Mouse (Mus musculus) spleen, postnatal 4 days (tissue): ENCODE data around the gene Acsl3.

ENCODE experiments used
- DNase-seq, 2 experiments: peaks; one replicate each; pipeline ENCODE4 v3.0.0; 2022; ENCODE audit warnings: low spot score in 2 of 2

Acsl3 gene

DNA sequence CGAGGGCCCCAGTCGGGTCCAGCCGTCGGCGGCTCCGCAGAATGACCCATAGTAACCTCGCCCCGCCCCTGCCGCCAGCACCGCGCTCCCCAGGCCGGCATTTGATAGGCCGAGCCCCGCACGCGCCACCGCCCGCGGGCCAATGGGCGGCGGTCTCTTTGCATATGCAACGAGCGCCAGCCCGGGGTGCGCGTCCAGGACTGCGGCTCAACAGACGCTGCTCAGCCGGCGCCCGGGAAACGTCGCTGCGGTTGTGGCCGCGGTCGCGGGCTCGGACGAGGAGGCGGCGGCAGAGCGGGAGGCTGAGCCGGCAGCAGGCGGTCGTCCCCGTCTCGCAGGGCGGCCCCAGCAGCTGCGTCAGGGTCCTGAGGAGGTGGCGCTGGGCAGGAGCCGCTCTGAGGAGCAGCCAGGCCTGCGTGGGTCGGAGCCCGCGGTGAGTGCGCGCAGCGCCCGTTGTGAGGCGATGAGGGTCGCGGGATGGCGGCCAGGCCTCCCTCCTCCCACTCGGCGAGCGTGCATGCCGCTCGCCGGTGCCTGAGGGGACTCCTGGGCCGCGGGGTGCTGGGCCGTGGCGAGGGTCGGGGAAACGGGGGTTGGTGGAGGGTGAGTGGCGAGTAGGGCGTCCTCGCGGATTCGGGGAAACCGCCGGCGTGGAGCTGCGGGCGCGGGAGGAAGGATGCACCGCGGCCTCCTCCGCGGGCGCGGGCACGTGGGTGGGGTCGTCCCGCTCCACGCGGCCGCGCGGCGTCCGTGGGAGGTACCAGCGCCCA, at the start of gene Acsl3, which contains the start of gene Utp14b:
Gene Acsl3, plus strand, starts transcription at position 155 of the 770 bp plus-strand sequence.
Gene Utp14b, plus strand, starts transcription at position 368 of the 770 bp plus-strand sequence.
- DNase-seq: peak; percentile 92 to 96

DNA sequence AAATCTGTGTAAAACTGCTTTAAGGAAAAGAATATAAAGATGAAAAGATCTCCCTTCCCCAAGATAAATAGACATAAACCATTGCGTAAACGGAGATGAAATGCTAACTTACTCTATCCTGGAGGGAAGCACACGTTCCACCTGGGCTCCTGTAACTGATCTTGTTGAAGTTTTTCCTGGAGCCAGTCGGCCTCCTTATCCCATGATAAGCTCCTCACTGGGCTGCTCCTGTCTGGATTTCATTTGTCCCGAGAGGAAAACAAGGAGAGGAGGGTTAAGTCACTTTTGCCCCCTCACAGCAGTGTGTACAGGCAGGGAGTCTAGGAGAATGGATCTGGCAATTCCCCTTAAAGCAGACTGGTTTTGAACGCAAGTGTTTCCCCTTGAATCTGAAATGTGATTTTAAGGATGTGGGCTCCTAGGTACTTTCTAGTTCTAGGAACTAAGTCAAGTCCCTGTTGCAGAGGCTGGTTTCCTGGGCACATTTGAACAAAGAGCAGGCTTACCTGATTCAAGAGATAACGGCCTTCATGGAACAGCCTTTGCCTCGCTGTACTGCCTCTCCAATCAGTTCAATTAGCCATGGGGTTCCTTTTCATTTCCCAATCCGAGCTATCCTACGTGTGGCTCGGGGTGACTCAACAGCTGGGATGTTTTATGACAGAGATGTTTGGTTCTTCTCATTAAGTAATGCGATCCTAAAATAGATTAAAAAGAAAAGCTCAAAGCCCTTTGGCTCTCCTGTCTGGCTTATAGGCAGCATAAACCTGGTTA, 48.3 kb upstream of the Acsl3 start:
- DNase-seq: no peak

- DNase-seq: no peak
These were observed 46.6 kb upstream of the Acsl3 start for GRCm38 (mm10) chr1:78611039-78611438.

GRCm38 (mm10) chr1:78612959-78613358, 44.7 kb upstream of the Acsl3 start:
- no peak for DNase-seq

DNA sequence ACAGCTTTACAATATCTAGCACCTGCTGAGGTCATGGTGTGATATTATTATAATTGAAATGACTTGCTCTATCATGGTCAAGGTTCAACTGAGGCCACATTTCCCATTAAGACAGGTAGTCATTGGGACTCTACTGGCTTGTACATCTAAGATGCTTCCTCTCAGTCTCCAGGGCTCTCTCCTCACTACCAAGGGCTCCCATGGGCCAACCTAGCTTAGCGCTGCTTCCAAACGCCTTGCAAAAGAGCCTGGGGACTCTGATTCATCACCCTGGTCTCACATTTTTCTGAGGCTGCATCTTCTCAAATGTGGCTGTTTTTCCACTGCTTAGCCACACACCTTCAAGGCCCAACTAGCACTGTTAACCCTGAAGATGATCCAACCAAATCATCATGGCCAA, 33.3 kb upstream of the Acsl3 start:
- no peak for DNase-seq

DNA sequence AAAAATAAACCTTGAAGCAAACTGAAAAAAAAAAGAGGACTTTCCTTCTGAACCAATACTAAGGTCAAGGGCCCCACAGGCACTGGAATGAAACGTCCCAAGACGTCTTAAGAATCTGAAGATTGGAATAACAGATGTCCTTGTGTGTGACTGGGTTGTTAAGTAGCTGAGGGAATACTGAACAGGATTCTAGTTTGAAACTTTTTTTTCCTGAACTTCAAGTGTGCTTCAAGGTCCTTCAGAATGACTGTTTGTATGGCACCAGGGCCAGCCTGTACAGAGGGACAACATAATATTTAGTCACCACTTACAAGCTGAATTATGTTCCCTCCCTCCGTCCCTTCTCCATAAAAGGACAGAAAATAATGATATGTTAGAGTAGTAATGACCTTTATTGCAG, 23.1 kb upstream of the Acsl3 start:
- no peak for DNase-seq

DNA sequence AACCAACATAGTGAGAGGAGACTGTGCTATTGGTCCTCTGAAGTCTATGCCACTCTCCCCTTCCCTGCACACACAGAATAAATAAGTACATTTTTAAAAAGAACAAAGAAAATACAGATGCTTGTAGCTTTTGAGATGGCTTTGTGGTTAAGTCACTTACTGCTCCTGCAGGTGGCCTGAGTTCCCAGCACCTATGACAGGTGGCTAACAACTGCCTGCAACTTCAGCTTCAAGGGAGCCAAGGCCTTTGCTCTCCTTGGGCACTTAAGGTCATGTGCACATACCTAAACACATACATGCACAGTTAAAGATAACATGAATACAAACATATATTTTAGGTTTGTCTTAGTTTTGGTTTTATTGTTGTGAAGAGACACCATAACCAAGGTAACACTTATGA, 16.8 kb upstream of the Acsl3 start:
- no peak for DNase-seq

DNA sequence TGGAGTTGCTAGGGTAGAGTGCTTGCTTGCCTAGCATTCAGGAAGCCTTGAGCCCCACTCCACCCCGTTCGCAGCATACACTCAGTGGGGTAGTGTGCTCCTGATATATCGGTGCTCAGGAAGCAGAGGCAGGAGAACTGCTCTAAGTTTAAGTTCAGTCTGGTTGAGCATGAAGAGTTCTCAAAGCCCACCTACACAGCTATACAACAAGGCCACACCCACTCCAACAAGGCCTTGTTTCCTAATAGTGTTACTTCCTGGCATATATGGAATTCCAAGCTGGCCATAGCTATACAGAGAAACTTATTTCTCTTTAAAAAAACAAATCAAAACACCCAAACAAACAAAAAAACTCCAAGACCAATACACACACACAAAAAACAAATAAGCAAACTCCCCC, 15.8 kb upstream of the Acsl3 start:
- DNase-seq: no peak

DNA sequence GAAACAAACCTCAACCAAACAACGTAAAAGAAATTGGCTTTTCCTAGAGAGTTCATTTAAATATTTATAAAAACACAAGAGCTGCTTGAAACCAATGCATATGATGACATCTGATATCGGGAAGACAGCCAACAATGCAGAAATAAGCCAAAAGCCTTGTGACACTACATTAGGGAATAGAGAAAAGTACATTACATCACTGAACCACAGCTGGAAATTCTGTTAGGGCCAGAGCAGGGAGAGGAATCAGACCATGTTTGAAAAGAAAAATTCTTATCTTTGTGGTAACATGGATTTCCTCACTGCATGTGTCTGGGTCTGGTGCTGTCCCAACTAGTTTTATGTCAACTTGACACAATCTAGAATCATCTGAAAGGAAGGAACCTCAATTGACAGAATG, 15.4 kb upstream of the Acsl3 start:
- DNase-seq: no peak

- no peak for DNase-seq
These were observed 10.2 kb upstream of the Acsl3 start for GRCm38 (mm10) chr1:78647317-78647885.

- DNase-seq: no peak
These were observed 8.2 kb upstream of the Acsl3 start for GRCm38 (mm10) chr1:78649269-78650061.

- DNase-seq: no peak
These were observed 1.2 kb upstream of the Acsl3 start for GRCm38 (mm10) chr1:78656472-78656871.

DNA sequence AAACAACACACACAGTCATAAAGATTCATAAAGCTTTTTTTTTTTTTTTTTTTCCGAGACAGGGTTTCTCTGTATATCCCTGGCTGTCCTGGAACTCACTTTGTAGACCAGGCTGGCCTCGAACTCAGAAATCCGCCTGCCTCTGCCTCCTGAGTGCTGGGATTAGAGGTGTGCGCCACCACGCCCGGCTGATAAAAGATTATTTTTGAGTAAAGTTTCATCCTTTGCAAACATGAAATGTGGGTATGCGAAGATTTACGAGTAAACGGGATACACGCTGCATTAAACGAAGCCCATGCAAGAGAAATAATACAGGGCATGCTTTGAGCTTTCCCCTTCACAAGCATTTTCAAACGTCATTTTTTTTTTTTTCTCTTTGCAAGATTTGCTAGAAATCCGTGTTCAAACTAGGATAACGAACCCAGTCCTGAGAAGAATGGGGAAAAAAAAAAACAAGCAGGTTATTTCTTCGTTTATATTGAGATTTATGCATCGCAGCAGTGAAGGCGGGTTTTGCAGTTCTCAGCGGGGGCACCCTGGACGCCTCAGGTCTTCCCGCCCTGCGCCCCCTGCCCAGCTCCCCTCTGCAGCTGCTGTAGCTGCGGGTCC, 500 bp upstream of the Acsl3 start:
- DNase-seq: no peak

GRCm38 (mm10) chr1:78658441-78659269, 1.0 kb downstream of the Acsl3 start:
- DNase-seq: no peak

DNA sequence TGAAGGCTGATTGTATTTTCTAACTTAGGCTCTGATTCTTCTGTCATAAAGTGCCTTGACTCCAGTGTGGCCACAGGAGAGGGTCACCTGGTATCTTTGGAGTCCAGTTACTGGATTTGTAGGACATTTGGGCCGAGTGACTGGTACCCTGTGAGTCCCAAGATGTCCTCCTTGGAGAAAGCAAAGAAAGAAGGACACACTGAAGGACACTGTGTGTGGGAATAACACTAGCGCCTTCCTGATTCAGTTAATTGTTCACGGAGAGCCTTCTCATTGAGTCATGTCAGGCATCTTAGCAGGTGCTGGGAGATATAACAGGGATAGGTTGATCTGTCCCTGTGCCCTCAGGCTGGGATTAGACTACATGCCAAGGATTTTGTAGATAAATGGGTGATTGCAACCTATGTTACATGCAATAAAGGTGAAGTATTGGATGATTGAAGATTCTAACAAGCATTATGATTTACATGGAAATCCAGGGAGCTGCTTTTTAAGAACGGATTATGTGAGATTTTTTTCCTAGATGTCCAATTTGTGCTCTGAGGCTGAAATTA, 1.7 kb downstream of the Acsl3 start:
- DNase-seq: no peak

DNA sequence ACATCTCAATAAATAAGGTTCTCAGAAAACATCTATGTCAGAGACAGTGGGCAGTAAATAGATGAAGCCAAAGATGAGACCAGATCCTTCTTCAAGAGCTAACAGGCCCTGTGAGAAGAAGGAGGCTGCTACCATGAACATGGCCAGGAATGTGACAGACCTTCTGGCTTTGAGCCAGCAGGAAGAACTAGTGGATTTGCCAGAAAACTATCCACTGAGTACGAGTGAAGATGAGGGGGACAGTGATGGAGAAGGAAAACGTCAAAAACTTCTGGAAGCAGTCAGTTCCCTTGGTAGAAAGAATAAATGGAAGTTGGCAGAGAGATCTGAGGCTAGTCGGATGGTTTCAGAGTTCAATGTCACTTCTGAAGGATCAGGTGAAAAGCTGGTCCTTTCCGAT, 6.7 kb downstream of the Acsl3 start:
- no peak for DNase-seq

- no peak for DNase-seq
These were observed 8.4 kb downstream of the Acsl3 start for GRCm38 (mm10) chr1:78665954-78666499.

GRCm38 (mm10) chr1:78666585-78666984, 9.0 kb downstream of the Acsl3 start:
- DNase-seq: no peak

DNA sequence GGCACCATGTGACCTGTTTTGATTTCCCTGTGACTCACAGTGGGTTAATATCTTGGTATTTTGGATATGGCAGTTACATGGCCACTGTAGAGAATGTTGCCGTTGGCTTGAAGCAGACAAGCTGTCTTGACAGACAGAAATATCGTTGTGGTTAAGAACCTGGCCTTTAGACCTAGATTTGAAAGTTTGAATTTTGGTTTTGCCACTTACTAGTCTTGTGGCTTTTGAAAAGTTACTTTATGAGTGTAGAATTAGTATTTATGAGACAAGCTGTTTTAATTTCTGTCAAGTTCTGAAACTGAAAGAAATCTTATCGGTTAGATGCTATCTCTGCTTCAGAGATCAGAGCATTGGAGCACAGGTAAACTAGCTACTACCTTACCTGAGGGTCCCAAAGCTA, 24.7 kb downstream of the Acsl3 start:
- no peak for DNase-seq

DNA sequence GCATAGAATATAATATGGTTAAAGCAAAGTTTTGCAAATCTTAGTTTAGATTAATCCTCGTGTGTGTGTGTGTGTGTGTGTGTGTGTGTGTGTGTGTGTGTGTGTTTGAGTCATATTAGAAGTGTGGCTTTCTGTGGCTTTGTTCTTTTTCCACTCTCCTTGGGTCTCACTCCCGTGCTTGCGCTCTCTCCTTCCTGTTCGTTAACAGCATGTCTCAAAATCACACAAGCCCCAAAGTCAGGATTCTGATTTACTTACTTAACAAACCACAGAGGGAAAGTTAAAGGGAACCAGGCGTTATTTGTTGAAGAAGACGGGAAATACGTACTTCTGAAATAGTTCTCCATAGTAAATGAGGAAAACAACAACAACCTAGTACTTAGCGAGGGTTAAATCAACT, 26.5 kb downstream of the Acsl3 start:
- DNase-seq: no peak
